Mouse (Mus musculus): ENCODE data around the gene Prkg2.

DNA sequence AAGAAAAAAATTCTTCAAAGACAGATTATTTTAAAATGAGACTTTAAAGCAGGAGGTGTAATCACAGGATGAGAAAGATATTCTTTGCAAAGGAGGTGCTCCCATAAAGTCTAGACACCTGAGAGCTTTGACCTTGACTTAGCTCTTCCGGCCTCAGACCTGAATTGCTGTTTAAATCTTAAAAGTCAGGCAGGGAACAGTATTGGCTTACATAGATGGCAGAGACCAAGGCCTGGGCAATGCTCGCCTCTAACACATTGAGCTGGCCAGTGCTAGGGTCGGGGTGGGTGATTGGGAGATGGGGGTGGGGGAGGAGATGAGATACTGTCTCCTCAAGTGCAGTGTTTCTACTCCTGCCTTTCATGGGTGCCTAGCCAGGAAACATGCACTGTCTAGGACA is 22.0 kb downstream of the Prkg2 start:
- TF ChIP-seq CTCF (IDR thresholded peaks at IDR 0.05; ENCODE audit: insufficient read depth, low read depth, low read length) = no peak
- TF ChIP-seq POLR2A (IDR thresholded peaks at IDR 0.05; ENCODE audit: insufficient read depth, low read depth, low read length) = no peak
